Mouse (Mus musculus): ENCODE measurements at regions not wholly inside any gene's neighbourhood (a gene's known extent, or its start where the extent isn't known, plus 50 kb on each side); places are given as distances from the start of the nearest gene placed in this dataset.

DNA sequence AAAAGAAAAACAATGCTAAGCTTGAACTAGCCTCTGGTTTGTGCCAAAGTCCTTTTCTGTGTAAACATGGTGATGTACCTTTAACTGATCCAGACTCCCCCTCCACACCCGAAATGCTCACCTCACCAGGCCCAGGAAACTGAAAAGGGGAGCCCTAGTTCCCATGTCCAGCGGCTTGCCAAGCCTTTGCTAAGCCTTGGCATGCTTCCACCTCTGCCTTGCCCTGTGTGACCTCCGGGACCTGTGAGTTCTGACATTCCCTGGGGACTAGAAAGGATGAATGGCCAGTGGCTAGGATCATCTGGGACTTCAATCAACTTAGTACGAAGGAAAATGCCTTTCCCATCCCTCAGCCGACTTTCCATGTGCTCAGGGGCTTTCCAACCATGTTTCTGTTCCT lies 184.2 kb downstream of the Foxo1 start:
- DNase-seq (ENCODE audit: low read depth, low spot score): peak; percentile 80

GRCm38 (mm10) chr3:52446991-52447390 lies 178.9 kb downstream of the Foxo1 start:
- DNase-seq (ENCODE audit: low read depth, low spot score): no peak

DNA sequence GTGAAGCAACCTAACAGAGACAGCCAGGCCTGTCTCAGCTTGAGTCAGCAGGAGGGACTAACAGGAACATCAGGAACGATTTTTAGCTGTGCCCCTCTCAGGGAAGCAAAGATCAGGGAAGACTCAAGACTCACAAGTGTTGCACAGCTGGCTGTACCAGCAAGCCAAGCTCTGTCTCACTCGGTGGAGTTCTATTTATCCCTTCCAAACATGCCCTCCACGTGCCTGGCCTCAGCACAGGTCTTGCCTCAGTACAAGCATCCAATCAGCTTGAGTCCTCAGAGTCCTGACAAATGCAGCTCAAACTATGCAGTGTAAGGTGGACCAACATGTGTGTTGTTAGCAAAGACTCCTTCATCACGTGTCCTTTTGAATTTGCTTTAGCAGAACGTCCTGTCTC lies 178.4 kb downstream of the Foxo1 start:
- DNase-seq (ENCODE audit: low read depth, low spot score): no peak

GRCm38 (mm10) chr3:52444420-52445119 lies 176.4 kb downstream of the Foxo1 start:
- DNase-seq (ENCODE audit: low read depth, low spot score): no peak

GRCm38 (mm10) chr3:52443856-52444255 lies 175.7 kb downstream of the Foxo1 start:
- DNase-seq (ENCODE audit: low read depth, low spot score): peak; percentile 79

DNA sequence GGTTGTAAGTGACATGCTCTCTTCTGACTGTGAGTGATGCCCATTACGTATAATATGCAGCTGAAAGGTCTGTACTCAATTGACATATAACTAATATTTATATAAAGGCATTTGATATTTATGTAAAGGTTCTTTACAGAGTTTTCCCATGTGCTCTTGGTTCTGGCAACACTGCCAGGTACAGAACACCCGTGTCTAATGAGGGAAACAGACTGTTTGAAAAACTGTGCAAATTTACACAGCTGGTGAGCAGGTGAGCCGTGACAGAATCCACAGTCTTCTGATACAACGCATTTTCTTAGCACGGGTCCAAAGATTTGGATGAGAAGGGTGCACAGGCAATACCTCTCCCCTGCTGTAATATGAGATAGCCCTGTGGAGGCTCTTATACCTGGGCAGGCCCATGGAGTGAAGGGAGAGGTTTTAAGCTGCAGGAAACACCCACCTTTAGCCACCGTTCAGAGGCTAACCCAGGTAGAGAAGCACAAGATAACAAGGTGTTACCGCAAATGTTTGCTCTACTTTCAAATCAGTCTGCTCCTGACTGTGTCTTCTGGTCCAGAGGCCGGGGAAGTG lies 161.0 kb downstream of the Foxo1 start:
- no peak for DNase-seq (ENCODE audit: low read depth, low spot score)

DNA sequence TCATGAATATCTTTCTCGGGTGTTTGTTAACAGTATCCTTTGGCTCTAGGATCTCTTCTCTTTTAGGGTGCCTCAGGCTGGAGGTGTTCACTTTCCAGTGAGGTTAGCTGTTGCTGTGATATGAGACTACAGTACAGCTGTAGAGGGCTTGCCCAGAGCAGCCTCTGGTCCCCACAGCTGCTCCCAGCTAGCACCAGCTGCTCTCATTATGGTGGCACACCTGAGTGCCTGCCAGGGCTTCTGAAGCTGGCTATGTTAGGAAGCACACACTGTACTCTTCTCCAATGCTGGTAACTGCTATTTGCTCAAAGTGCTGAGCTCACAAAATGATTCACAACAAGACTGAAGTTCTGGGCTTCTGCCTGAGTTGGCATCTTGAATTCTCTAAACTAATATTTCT lies 154.7 kb downstream of the Foxo1 start:
- DNase-seq (ENCODE audit: low read depth, low spot score): peak; percentile 34

GRCm38 (mm10) chr3:52416261-52416660 lies 148.1 kb downstream of the Foxo1 start:
- DNase-seq (ENCODE audit: low read depth, low spot score): no peak

DNA sequence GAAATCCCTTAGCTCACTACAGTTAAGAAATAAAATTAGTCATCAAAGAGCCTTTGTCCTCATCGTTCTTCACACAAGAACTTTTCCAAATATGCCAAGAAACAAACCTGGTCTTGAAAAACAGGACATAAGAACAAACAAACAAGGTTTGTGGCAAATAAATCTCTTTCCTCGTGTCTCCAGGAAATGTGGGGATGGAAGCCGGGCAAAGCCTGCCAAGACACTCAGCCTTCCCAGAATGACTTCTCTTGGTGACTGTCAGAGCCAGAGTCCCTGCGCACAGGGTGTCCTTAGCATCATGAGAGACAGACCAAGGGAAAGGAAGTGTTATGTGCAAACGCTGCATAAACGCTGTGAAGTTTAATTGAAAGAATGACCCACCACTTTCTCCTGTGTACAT lies 147.2 kb downstream of the Foxo1 start:
- no peak for DNase-seq (ENCODE audit: low read depth, low spot score)

GRCm38 (mm10) chr3:52414017-52414416 lies 145.9 kb downstream of the Foxo1 start:
- no peak for DNase-seq (ENCODE audit: low read depth, low spot score)

GRCm38 (mm10) chr3:52413187-52413746 lies 145.1 kb downstream of the Foxo1 start:
- no peak for DNase-seq (ENCODE audit: low read depth, low spot score)

DNA sequence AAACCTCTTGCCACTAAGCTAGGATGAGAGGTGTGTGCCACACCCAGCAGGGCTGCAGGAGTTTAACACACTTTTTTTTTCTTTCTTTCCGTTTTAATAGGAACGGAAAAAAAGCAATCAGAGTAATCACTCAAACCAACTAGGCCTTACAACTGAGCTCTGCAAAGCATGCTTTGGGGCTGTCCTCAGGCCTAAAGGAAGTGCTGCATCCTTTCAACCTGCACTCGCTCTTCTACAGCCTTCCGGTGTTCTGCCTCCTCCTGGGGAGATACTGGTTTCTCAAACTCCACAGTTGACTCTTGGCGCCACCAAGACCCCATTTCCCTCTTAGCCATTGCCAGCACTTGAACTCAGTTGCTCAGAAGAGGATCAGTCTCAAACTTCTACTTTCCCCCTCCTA lies 143.2 kb downstream of the Foxo1 start:
- DNase-seq (ENCODE audit: low read depth, low spot score): no peak

DNA sequence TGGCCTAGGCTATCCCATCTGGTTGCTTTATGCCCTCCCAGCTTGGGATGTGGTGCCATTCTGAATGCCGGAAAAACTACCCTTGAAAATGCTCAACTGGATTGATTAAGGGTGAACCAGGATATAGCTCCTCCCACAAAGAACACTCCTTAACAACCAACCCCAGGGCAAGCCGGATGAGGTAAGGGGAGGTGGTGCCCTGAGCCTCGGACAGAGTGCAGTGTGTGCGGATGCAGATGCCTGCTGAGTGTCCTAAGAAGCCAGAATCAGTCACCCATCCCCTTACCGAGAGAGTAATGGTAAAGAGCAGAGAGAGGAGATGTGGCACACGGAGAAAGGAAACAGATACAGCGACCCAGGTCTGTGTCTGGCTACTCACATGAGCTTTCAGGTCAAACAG lies 141.3 kb downstream of the Foxo1 start:
- DNase-seq (ENCODE audit: low read depth, low spot score): no peak

DNA sequence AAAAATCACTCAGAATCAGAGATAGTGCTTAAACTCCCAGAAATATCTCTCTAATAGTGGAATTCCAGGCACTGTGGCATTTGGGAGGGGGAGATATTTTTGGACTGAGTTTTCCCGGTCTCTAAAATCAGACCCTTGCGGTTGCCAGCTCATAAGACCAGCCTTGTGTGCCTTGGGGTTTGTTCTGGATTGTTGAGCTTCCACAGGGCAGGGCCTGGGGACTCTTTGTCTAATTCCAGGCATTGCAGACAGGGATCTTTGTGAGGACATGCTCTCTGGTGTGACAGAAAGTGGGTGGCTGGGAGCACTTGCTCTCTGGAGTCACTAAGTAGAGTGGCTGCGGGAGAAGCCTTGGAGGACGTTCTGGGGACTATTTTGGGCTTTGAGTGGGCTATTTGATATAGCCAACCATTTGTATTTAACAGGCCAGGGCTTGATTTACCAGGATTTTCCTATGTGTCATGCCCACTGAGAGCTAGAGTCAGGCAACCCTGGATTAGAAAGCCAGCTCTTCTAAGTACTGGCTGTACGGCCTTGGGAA lies 138.7 kb downstream of the Foxo1 start:
- DNase-seq (ENCODE audit: low read depth, low spot score): peak; percentile 30

GRCm38 (mm10) chr3:52404636-52405035 lies 136.5 kb downstream of the Foxo1 start:
- DNase-seq (ENCODE audit: low read depth, low spot score): no peak

DNA sequence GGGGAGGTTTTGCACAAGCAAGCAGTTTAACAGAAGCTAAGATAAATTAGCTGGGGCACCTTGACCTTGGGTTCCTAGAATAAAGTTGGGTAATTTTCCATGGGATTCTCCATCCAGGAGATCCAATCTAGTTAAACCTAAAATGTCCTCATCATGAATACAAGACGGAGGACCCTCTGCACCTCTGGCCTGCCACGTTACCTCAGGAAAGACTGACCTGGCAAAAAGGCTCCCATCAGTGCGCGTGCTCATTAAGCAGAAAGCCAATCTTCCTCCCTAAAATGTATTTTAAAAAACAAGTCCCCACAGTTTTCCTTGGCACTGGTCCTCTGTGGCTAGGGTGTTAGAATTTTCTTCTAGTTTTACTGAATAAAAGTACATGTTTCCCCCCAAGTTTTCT lies 134.9 kb downstream of the Foxo1 start:
- DNase-seq (ENCODE audit: low read depth, low spot score): no peak

Measured in skeletal muscle tissue, adult 2 months (tissue).